Mouse (Mus musculus) forebrain, embryonic 11.5 days (tissue): ENCODE results near the gene Pdp2. TPM values are rescaled to one million over a fixed set of nuclear protein-coding genes. Genes with fewer than 3 reads are reported as not detected.

Experiments
- ATAC-seq: fragments of 200-750 bp; cut with Nextera tagmentation; replicated peaks from 2 replicates; pipeline ENCODE4 v1.8.0; 2017; ENCODE audit warnings: moderate TSS enrichment; ENCODE audit not compliant: low FRiP score
- DNase-seq: peaks from one replicate; pipeline ENCODE4 v3.0.0-alpha.2; 2017; ENCODE audit warnings: low spot score
- H3K27ac ChIP-seq: fragments of 300-500 bp; sonication (generic); 2 replicates; pipeline ENCODE4 v1.5.1; 2014; ENCODE audit warnings: low read depth, low read length
- H3K27me3 ChIP-seq: fragments of 300-500 bp; sonication (generic); 2 replicates; pipeline ENCODE4 v1.6.1; 2014; ENCODE audit warnings: mild to moderate bottlenecking, low read length, mixed read lengths; ENCODE audit not compliant: control insufficient read depth, insufficient read depth
- H3K36me3 ChIP-seq: fragments of 300-500 bp; sonication (generic); 2 replicates; pipeline ENCODE4 v1.6.1; 2014; ENCODE audit warnings: mild to moderate bottlenecking, low read length, moderate library complexity, mixed read lengths; ENCODE audit not compliant: control insufficient read depth, insufficient read depth
- H3K4me1 ChIP-seq: fragments of 300-500 bp; sonication (generic); replicated peaks from 2 replicates; pipeline ENCODE4 v1.6.1; 2014; ENCODE audit warnings: low read length, mixed read lengths; ENCODE audit not compliant: control insufficient read depth, insufficient read depth
- H3K4me2 ChIP-seq: fragments of 300-500 bp; sonication (generic); 2 replicates; pipeline ENCODE4 v1.6.1; 2014; ENCODE audit warnings: low read depth, mild to moderate bottlenecking, low read length, moderate library complexity, mixed read lengths; ENCODE audit not compliant: severe bottlenecking
- H3K4me3 ChIP-seq: fragments of 300-500 bp; sonication (generic); 2 replicates; pipeline ENCODE4 v1.5.1; 2014; ENCODE audit warnings: low read depth, low read length
- H3K9ac ChIP-seq: fragments of 300-500 bp; sonication (generic); 2 replicates; pipeline ENCODE4 v1.6.1; 2014; ENCODE audit warnings: low read length
- H3K9me3 ChIP-seq: fragments of 300-500 bp; sonication (generic); 2 replicates; pipeline ENCODE4 v1.6.1; 2016; ENCODE audit warnings: low read length, mixed read lengths; ENCODE audit not compliant: control insufficient read depth
- WGBS: fragments of 180-500 bp; shearing (Covaris S2); extraction: QIAGEN DNeasy Blood & Tissue Kit; methylation state at CpG from one replicate; pipeline ENCODE4 v1.1.7; 2014; 5-methylcytosine and 5-hydroxymethylcytosine counted together
- polyA plus RNA-seq: library from polyadenylated mRNA; unstranded; fragments of >200 nt; fragmentation: Nextera tagmentation; extraction: Ambion mirVana; gene quantifications from 2 replicates; pipeline ENCODE4 v1.2.1, GENCODE M21; 2014

The Pdp2 gene
- polyA plus RNA-seq: 16.5 and 18.7 TPM in 2 replicates

- Histone ChIP-seq H3K9me3 (no peaks in the 10 kb centered on the region), H3K36me3 (peaks cover 7% of the 10 kb centered on the region), H3K4me2 (peak within 1 kb of the TSS; percentile 67), H3K9ac (peak within 1 kb of the TSS; percentile 74), H3K4me1 (no peaks in the 10 kb centered on the region), H3K27me3 (no peaks in the 10 kb centered on the region), H3K4me3 (peak within 1 kb of the TSS; percentile 69), H3K27ac (peak within 1 kb of the TSS; percentile 38; the same call in 1 of the 2 replicates)
- 2% methylated on average over 44 of the region's 44 CpGs for WGBS
- ATAC-seq: peak; percentile 97
- DNase-seq: peak; percentile 92
Observed at GRCm38 (mm10) chr8:104591133-104591834, at the start of gene Pdp2. Gene Pdp2, plus strand, starts transcription at chr8:104591451.

DNA sequence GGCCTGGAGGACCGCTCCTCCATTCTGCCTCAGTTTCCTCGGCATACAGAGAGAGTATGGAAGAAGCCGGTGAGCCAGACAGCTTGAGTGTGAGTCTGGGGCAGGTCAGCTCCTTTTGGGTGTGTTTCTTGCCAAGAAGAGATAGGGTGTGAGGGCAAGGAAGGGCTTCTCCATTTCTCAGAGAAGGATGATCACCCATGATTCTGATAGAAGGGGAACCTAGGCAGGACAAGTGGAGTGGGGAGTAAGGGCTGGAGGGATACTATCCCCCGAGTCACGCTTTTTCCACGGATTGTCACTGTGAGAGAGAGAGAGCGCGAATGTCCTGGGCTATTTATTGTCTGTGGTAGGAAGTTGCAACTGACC, 49.8 kb upstream of the Pdp2 start:
- no peaks in the 10 kb centered on the region for H3K9me3 ChIP-seq
- H3K4me3 ChIP-seq: peak overlapping the region; percentile 49
- 14% methylated on average over 8 of the region's 8 CpGs for WGBS
- no peak for DNase-seq
- H3K36me3 ChIP-seq: no peaks in the 10 kb centered on the region
- peak overlapping the region; percentile 95 for H3K4me2 ChIP-seq
- H3K4me1 ChIP-seq: peaks cover 3% of the 10 kb centered on the region; the same call in 1 of the 2 replicates
- no peak; the same call in 1 of the 2 replicates for ATAC-seq
- no peak overlapping the region; the same call in 1 of the 2 replicates for H3K9ac ChIP-seq
- peaks cover 47% of the 10 kb centered on the region for H3K27me3 ChIP-seq
- H3K27ac ChIP-seq: no peak overlapping the region

GRCm38 (mm10) chr8:104542160-104542559, 49.1 kb upstream of the Pdp2 start:
- Histone ChIP-seq H3K4me1 (peaks cover 3% of the 10 kb centered on the region; the same call in 1 of the 2 replicates), H3K4me3 (no peak overlapping the region), H3K9me3 (no peaks in the 10 kb centered on the region), H3K27ac (no peak overlapping the region), H3K27me3 (peaks cover 47% of the 10 kb centered on the region), H3K36me3 (no peaks in the 10 kb centered on the region), H3K4me2 (no peak overlapping the region), H3K9ac (no peak overlapping the region)
- WGBS: 5% methylated on average over 11 of the region's 11 CpGs
- DNase-seq (no peak), ATAC-seq (no peak)

GRCm38 (mm10) chr8:104543440-104544045, 47.7 kb upstream of the Pdp2 start:
- peaks cover 47% of the 10 kb centered on the region for H3K27me3 ChIP-seq

DNA sequence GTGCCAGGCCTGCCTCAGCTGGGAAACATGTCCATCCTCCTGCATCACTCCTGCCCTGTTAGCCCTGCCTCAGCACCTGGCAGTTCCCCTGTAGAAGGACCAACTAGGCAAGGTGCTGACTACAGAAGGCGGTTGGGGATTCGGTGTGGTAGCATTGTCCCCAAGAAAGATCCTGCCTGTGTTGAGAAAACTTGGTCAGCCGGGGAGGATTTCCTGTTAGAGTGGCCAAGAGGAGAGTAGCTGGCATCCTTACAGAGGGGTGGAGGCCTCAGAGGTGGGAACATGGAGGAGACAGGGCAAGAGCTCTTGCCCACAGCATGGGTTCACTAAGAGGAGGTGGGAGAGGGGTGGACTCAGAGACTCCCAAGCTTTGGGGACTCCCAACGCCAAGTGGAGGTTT, 36.1 kb upstream of the Pdp2 start:
- ATAC-seq: no peak
- no peaks in the 10 kb centered on the region for H3K4me1 ChIP-seq
- H3K9ac ChIP-seq: no peak overlapping the region
- 90% methylated on average over 4 of the region's 4 CpGs for WGBS
- no peak overlapping the region for H3K27ac ChIP-seq
- no peaks in the 10 kb centered on the region for H3K36me3 ChIP-seq
- no peak overlapping the region for H3K4me2 ChIP-seq
- DNase-seq: no peak
- no peak overlapping the region for H3K4me3 ChIP-seq
- H3K9me3 ChIP-seq: no peaks in the 10 kb centered on the region
- H3K27me3 ChIP-seq: no peaks in the 10 kb centered on the region

More at GRCm38 (mm10) chr8:104543440-104544045, 47.7 kb upstream of the Pdp2 start:
- no peak overlapping the region for H3K4me2 ChIP-seq
- no peak for DNase-seq
- H3K9me3 ChIP-seq: no peaks in the 10 kb centered on the region
- ATAC-seq: no peak
- no peak overlapping the region for H3K27ac ChIP-seq
- H3K36me3 ChIP-seq: no peaks in the 10 kb centered on the region
- WGBS: 87% methylated on average over 8 of the region's 8 CpGs
- no peak overlapping the region for H3K4me3 ChIP-seq
- no peak overlapping the region for H3K9ac ChIP-seq
- peaks cover 3% of the 10 kb centered on the region; the same call in 1 of the 2 replicates for H3K4me1 ChIP-seq

- DNase-seq (no peak), ATAC-seq (no peak)
- no peak overlapping the region for H3K9ac ChIP-seq
- no peak overlapping the region for H3K4me2 ChIP-seq
- no peaks in the 10 kb centered on the region for H3K36me3 ChIP-seq
- H3K4me3 ChIP-seq: no peak overlapping the region
- H3K4me1 ChIP-seq: no peaks in the 10 kb centered on the region
- no peak overlapping the region for H3K27ac ChIP-seq
- WGBS: 87% methylated on average over 7 of the region's 7 CpGs
- no peaks in the 10 kb centered on the region for H3K9me3 ChIP-seq
- H3K27me3 ChIP-seq: no peaks in the 10 kb centered on the region
Observed at GRCm38 (mm10) chr8:104557226-104557625, 34.0 kb upstream of the Pdp2 start.

DNA sequence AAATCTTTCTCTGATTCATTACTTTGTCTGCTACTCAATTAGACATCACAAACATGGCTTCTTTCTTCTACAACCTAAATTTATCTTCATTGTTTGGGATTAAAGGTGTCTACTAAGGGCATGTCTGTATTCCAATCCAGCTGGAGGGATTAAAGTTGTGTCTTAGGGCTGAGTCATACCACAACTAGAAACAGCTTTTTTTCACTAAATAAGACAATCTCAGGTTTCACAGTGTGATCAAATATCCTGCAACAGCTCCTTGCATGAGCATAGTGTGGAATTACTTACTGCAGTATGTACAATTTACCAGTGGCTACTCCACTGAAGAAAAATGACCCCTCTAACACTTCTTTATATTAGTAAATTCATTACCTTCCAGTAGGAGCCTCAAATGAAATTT, 30.5 kb upstream of the Pdp2 start:
- H3K9ac ChIP-seq: no peak overlapping the region
- DNase-seq (no peak), ATAC-seq (no peak)
- H3K36me3 ChIP-seq: no peaks in the 10 kb centered on the region
- H3K4me1 ChIP-seq: no peaks in the 10 kb centered on the region
- H3K4me3 ChIP-seq: no peak overlapping the region
- no peaks in the 10 kb centered on the region for H3K27me3 ChIP-seq
- H3K4me2 ChIP-seq: no peak overlapping the region
- H3K27ac ChIP-seq: no peak overlapping the region
- no peaks in the 10 kb centered on the region for H3K9me3 ChIP-seq

- H3K27me3 ChIP-seq: no peaks in the 10 kb centered on the region
- no peaks in the 10 kb centered on the region for H3K36me3 ChIP-seq
- no peak overlapping the region for H3K27ac ChIP-seq
- no peak overlapping the region for H3K4me3 ChIP-seq
- ATAC-seq (peak; percentile 90), DNase-seq (peak; percentile 91)
- H3K9me3 ChIP-seq: no peaks in the 10 kb centered on the region
- 18% methylated on average over 22 of the region's 22 CpGs for WGBS
- no peak overlapping the region for H3K9ac ChIP-seq
- no peak overlapping the region for H3K4me2 ChIP-seq
- H3K4me1 ChIP-seq: no peaks in the 10 kb centered on the region
Observed at GRCm38 (mm10) chr8:104564633-104565456, 26.4 kb upstream of the Pdp2 start.
